Mouse (Mus musculus) lung, embryonic 14.5 days (tissue): ENCODE data around the gene Cachd1. TPM values are rescaled to one million over a fixed set of nuclear protein-coding genes. Genes with fewer than 3 reads are reported as not detected.

Experiments used
- ATAC-seq: fragments of 200-750 bp; cut with Nextera tagmentation; 2 replicates; pipeline ENCODE4 v1.8.0; 2017; ENCODE audit warnings: mild to moderate bottlenecking, moderate TSS enrichment, moderate library complexity; ENCODE audit not compliant: insufficient read depth
- DNase-seq: peaks from one replicate; pipeline ENCODE4 v3.0.0-alpha.2; 2015
- H3K27ac ChIP-seq: fragments of 300-500 bp; sonication (generic); 2 replicates; pipeline ENCODE4 v1.5.1; 2014; ENCODE audit warnings: low read depth, mild to moderate bottlenecking, moderate library complexity
- H3K27me3 ChIP-seq: fragments of 300-500 bp; sonication (generic); 2 replicates; pipeline ENCODE4 v1.6.1; 2014; ENCODE audit warnings: low read length, control low read depth; ENCODE audit not compliant: insufficient read depth
- H3K36me3 ChIP-seq: fragments of 300-500 bp; sonication (generic); 2 replicates; pipeline ENCODE4 v1.6.1; 2014; ENCODE audit warnings: control low read depth; ENCODE audit not compliant: insufficient read depth
- H3K4me1 ChIP-seq: fragments of 300-500 bp; sonication (generic); 2 replicates; pipeline ENCODE4 v1.6.1; 2014; ENCODE audit warnings: antibody characterized with exemption, control low read depth; ENCODE audit not compliant: insufficient read depth
- H3K4me2 ChIP-seq: fragments of 300-500 bp; sonication (generic); 2 replicates; pipeline ENCODE4 v1.6.1; 2014; ENCODE audit warnings: mild to moderate bottlenecking
- H3K4me3 ChIP-seq: fragments of 300-500 bp; sonication (generic); 2 replicates; pipeline ENCODE4 v1.5.1; 2014; ENCODE audit warnings: low read depth, low read length
- H3K9ac ChIP-seq: fragments of 300-500 bp; sonication (generic); 2 replicates; pipeline ENCODE4 v1.6.1; 2014
- H3K9me3 ChIP-seq: fragments of 300-500 bp; sonication (generic); 2 replicates; pipeline ENCODE4 v1.6.1; 2016; ENCODE audit warnings: low read depth, low read length, control low read depth
- CTCF ChIP-seq: IDR thresholded peaks from 2 replicates; pipeline ENCODE4 v1.5.1; 2016; ENCODE audit warnings: antibody characterized with exemption, low read depth
- WGBS: fragments of 180-500 bp; shearing (Covaris S2); extraction: QIAGEN DNeasy Blood & Tissue Kit; methylation state at CpG from one replicate; pipeline ENCODE4 v1.1.7; 2014; 5-methylcytosine and 5-hydroxymethylcytosine counted together
- polyA plus RNA-seq: library from polyadenylated mRNA; unstranded; fragments of >200 nt; fragmentation: Nextera tagmentation; extraction: Ambion mirVana; gene quantifications from 2 replicates; pipeline ENCODE4 v1.2.1, GENCODE M21; 2014

Cachd1 gene
- polyA plus RNA-seq, 1 experiment from 2014 or later, result 27.9 TPM

GRCm38 (mm10) chr4:100917511-100917910, 141.0 kb downstream of the Cachd1 start:
- TF ChIP-seq CTCF, result no peak

GRCm38 (mm10) chr4:100920413-100920812, 143.9 kb downstream of the Cachd1 start:
- H3K27ac ChIP-seq, result no peak overlapping the region
- ATAC-seq (no peak), DNase-seq (no peak)
- no peak overlapping the region for H3K9ac ChIP-seq
- no peak for TF ChIP-seq CTCF
- no peak overlapping the region for H3K4me2 ChIP-seq
- no peaks in the 10 kb centered on the region for H3K27me3 ChIP-seq
- H3K4me3 ChIP-seq, result no peak overlapping the region
- no peaks in the 10 kb centered on the region for H3K9me3 ChIP-seq
- H3K4me1 ChIP-seq, result peaks cover 16% of the 10 kb centered on the region; the same call in 1 of the 2 replicates
- peaks cover 6% of the 10 kb centered on the region; the same call in 1 of the 2 replicates for H3K36me3 ChIP-seq
- WGBS, result 83% methylated on average over 1 of the region's 1 CpGs

More at GRCm38 (mm10) chr4:100917511-100917910, 141.0 kb downstream of the Cachd1 start:
- Histone ChIP-seq H3K9me3 (no peaks in the 10 kb centered on the region), H3K4me2 (no peak overlapping the region), H3K9ac (no peak overlapping the region), H3K27me3 (no peaks in the 10 kb centered on the region), H3K4me3 (no peak overlapping the region), H3K27ac (no peak overlapping the region), H3K36me3 (peaks cover 2% of the 10 kb centered on the region; the same call in 1 of the 2 replicates), H3K4me1 (peaks cover 10% of the 10 kb centered on the region)
- ATAC-seq, result no peak
- WGBS, result 68% methylated on average over 1 of the region's 1 CpGs
- DNase-seq, result no peak

DNA sequence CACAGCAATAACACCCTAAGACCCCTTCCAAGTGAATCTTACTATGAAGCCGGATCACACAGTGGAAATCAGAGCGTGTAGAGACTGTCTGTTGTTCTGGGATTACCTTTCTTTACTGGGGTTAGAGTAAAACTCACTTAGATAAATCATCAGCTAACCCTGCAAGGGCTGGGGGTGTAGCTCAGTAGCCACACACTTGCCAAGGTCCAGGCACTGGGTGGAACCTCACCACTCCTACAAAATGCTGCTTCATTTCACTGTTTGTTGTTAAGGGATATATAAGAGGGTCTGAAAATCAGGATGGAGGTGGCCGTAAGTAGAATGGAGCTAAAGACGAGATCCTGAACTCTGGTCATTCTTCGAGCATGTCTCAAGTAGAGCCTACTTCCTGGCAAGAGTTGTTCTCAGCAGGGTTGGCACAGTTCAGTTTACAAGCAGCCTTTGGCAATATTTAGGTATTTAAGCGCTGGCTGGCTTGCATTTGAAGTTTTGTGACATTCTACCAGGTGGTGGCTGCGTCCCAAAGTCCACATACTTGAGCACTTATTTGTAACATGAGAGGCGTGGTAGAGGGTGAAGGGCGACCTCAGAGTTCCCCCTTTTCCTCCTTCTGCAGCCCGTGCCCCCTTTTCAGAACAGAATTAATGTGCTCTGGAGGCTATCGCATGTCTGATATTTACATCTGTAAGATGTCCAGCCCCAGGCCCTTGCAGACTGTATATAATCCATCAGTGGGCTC, 146.5 kb downstream of the Cachd1 start:
- DNase-seq (peak; percentile 73), ATAC-seq (peak; percentile 77)
- no peak; the same call in 1 of the 2 replicates for TF ChIP-seq CTCF
- H3K27me3 ChIP-seq, result no peaks in the 10 kb centered on the region
- H3K4me1 ChIP-seq, result peaks cover 16% of the 10 kb centered on the region; the same call in 1 of the 2 replicates
- no peak overlapping the region for H3K4me2 ChIP-seq
- no peaks in the 10 kb centered on the region for H3K9me3 ChIP-seq
- WGBS, result 29% methylated on average over 11 of the region's 11 CpGs
- no peak overlapping the region; the same call in 1 of the 2 replicates for H3K27ac ChIP-seq
- no peak overlapping the region for H3K9ac ChIP-seq
- no peak overlapping the region for H3K4me3 ChIP-seq
- H3K36me3 ChIP-seq, result peaks cover 6% of the 10 kb centered on the region; the same call in 1 of the 2 replicates

GRCm38 (mm10) chr4:100923598-100923997, 147.1 kb downstream of the Cachd1 start:
- H3K27me3 ChIP-seq, result no peaks in the 10 kb centered on the region
- H3K27ac ChIP-seq, result no peak overlapping the region
- no peak overlapping the region for H3K4me2 ChIP-seq
- peaks cover 6% of the 10 kb centered on the region; the same call in 1 of the 2 replicates for H3K36me3 ChIP-seq
- peak; percentile 58; the same call in 1 of the 2 replicates for ATAC-seq
- no peaks in the 10 kb centered on the region for H3K9me3 ChIP-seq
- WGBS, result 23% methylated on average over 6 of the region's 6 CpGs
- peaks cover 16% of the 10 kb centered on the region; the same call in 1 of the 2 replicates for H3K4me1 ChIP-seq
- no peak overlapping the region for H3K9ac ChIP-seq
- peak; percentile 56 for DNase-seq
- no peak for TF ChIP-seq CTCF
- H3K4me3 ChIP-seq, result no peak overlapping the region

- no peak for ATAC-seq
- H3K9me3 ChIP-seq, result no peaks in the 10 kb centered on the region
- no peak for DNase-seq
Observed at GRCm38 (mm10) chr4:100924276-100924675, 147.8 kb downstream of the Cachd1 start.

GRCm38 (mm10) chr4:100925153-100925552, 148.7 kb downstream of the Cachd1 start:
- no peak for ATAC-seq

More at GRCm38 (mm10) chr4:100924276-100924675, 147.8 kb downstream of the Cachd1 start:
- 71% methylated on average over 4 of the region's 4 CpGs for WGBS
- H3K27ac ChIP-seq, result no peak overlapping the region
- no peak overlapping the region for H3K4me2 ChIP-seq
- peaks cover 16% of the 10 kb centered on the region; the same call in 1 of the 2 replicates for H3K4me1 ChIP-seq
- no peak overlapping the region for H3K9ac ChIP-seq
- peaks cover 6% of the 10 kb centered on the region; the same call in 1 of the 2 replicates for H3K36me3 ChIP-seq
- no peaks in the 10 kb centered on the region for H3K27me3 ChIP-seq
- H3K4me3 ChIP-seq, result no peak overlapping the region
- no peak for TF ChIP-seq CTCF

GRCm38 (mm10) chr4:100926608-100927007, 150.1 kb downstream of the Cachd1 start:
- no peak overlapping the region for H3K9ac ChIP-seq

More at GRCm38 (mm10) chr4:100925153-100925552, 148.7 kb downstream of the Cachd1 start:
- Histone ChIP-seq H3K9ac (no peak overlapping the region), H3K9me3 (no peaks in the 10 kb centered on the region), H3K4me3 (no peak overlapping the region), H3K4me1 (peaks cover 16% of the 10 kb centered on the region; the same call in 1 of the 2 replicates), H3K27me3 (no peaks in the 10 kb centered on the region), H3K36me3 (peaks cover 6% of the 10 kb centered on the region; the same call in 1 of the 2 replicates), H3K4me2 (no peak overlapping the region), H3K27ac (no peak overlapping the region)
- DNase-seq, result no peak
- TF ChIP-seq CTCF, result no peak
- 74% methylated on average over 1 of the region's 1 CpGs for WGBS

More at GRCm38 (mm10) chr4:100926608-100927007, 150.1 kb downstream of the Cachd1 start:
- 0 out of 2 replicates have a peak, but pooled peaks have one; percentile 52 for ATAC-seq
- Histone ChIP-seq H3K27ac (no peak overlapping the region), H3K27me3 (no peaks in the 10 kb centered on the region), H3K4me2 (no peak overlapping the region), H3K36me3 (peaks cover 8% of the 10 kb centered on the region; the same call in 1 of the 2 replicates), H3K4me1 (peaks cover 16% of the 10 kb centered on the region; the same call in 1 of the 2 replicates), H3K4me3 (no peak overlapping the region), H3K9me3 (no peaks in the 10 kb centered on the region)
- WGBS, result 37% methylated on average over 3 of the region's 3 CpGs
- no peak for TF ChIP-seq CTCF
- DNase-seq, result peak; percentile 44
